Mouse (Mus musculus) thymus, adult 2 months (tissue): Measurements from ENCODE around the gene Gm37240.

Experiments used
- CTCF ChIP-seq: fragments of 200-500 bp; IDR thresholded peaks from 2 replicates; pipeline ENCODE4 v1.5.1; 2012; ENCODE audit warnings: mild to moderate bottlenecking, control low read depth, low read length, moderate library complexity, borderline replicate concordance; ENCODE audit not compliant: control insufficient read depth, poor library complexity, insufficient read depth; ENCODE audit errors: extremely low read depth
- POLR2A ChIP-seq: fragments of 200-500 bp; IDR thresholded peaks from 2 replicates; pipeline ENCODE4 v1.6.1; 2012; ENCODE audit warnings: mild to moderate bottlenecking, low read length, control low read depth, moderate library complexity; ENCODE audit not compliant: control insufficient read depth, poor library complexity, insufficient read depth; ENCODE audit errors: extremely low read depth

- no peak for TF ChIP-seq POLR2A
- no peak for TF ChIP-seq CTCF
Observed at GRCm38 (mm10) chr3:85301851-85302250, 585.5 kb downstream of the Gm37240 start.
